23 mouse cellular contexts compared by ENCODE assay signal in the genomic region with DNA sequence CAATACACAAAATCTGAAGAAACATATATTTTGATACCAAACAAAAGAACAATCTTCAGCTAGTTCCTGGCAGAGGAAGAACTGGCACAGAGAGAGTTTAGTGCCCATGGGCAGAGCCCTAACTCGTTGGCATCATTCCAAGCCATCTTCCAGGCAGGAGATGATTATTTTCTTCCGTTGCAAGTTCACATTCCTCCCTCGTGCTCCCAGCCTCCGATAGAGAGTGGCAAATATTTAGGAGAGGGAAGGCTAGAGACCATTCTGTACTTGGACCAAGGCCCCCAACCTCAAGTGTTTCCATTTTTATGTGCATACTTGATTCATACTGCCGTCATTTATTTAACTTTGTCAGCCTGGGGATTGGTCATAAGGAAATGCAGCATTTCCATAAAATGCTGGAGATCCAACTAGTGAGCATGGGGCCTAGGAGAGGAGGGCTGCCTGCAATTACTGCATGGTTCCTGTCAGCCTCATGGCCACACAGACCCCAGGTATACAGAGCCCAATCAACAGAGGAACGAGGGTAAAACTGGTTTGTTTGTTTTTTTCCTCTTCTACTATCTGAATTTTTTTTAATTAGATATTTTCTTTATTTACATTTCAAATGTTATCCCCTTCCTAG.
DNase-seq lines count a peak whose midpoint lies in the region; ATAC-seq and TF ChIP-seq lines count a peak whose summit lies in the region.
"Had no signal": no experiment of that assay in that cellular context is flagged by ENCODE, and none has a peak within 500 bp of the region (broad histone marks: within the 10 kb centered on the region; RNA-seq: fewer than 3 reads in every experiment).

No protein-coding gene starts in this region.

- WGBS in lung, embryonic 16.5 days = 28% methylated on average over 6 of the region's 6 CpGs
- WGBS in lung, adult 2 months = 33% methylated on average over 6 of the region's 6 CpGs
- 22% methylated on average over 6 of the region's 6 CpGs for WGBS in heart, embryonic 16.5 days
- 78% methylated on average over 6 of the region's 6 CpGs for WGBS in midbrain, embryonic 14.5 days

- TF ChIP-seq CTCF in lung, adult 2 months (IDR thresholded peaks at IDR 0.05; ENCODE audit: insufficient read depth, low read length) = no peak

- H3K4me2 ChIP-seq in lung, embryonic 16.5 days (ENCODE audit: low read depth, low read length) = no peak overlapping the region
- peak overlapping the region; percentile 35; the same call in 1 of the 2 replicates for H3K4me2 ChIP-seq in heart, embryonic 16.5 days (ENCODE audit: low read depth, low read length)
- H3K4me2 ChIP-seq in midbrain, embryonic 14.5 days (ENCODE audit: low read length) = no peak overlapping the region
- H3K4me2 ChIP-seq: hindbrain, embryonic 15.5 days; limb, embryonic 12.5 days; liver, embryonic 15.5 days had no signal

- H3K9me3 ChIP-seq in lung, embryonic 16.5 days (ENCODE audit: control insufficient read depth, low read length) = no peaks in the 10 kb centered on the region
- no peaks in the 10 kb centered on the region for H3K9me3 ChIP-seq in heart, embryonic 16.5 days (replicated peaks; ENCODE audit: control insufficient read depth, low read length)
- no peaks in the 10 kb centered on the region for H3K9me3 ChIP-seq in midbrain, embryonic 14.5 days (ENCODE audit: control insufficient read depth, low read length)
- H3K9me3 ChIP-seq: G1E; hindbrain, embryonic 15.5 days; limb, embryonic 12.5 days; liver, embryonic 15.5 days had no signal

- no peak for TF ChIP-seq POLR2A in lung, adult 2 months (IDR thresholded peaks at IDR 0.05; ENCODE audit: borderline replicate concordance, extremely low read depth, low read depth, low read length)

- H3K27ac ChIP-seq in lung, embryonic 16.5 days (ENCODE audit: low read length) = peak overlapping the region; percentile 47; the same call in 1 of the 2 replicates
- H3K27ac ChIP-seq in heart, embryonic 16.5 days (ENCODE audit: low read length) = peak overlapping the region; percentile 94
- H3K27ac ChIP-seq in midbrain, embryonic 14.5 days (replicated peaks; ENCODE audit: low read depth, low read length) = no peak overlapping the region
- H3K27ac ChIP-seq: gastrocnemius, adult 2 months; hindbrain, embryonic 15.5 days; kidney, postnatal 0 days; left cerebral cortex, adult 2 months; limb, embryonic 12.5 days; liver, embryonic 15.5 days had no signal

- peak; percentile 80 for ATAC-seq in lung, embryonic 16.5 days (ENCODE audit: low read depth)
- ATAC-seq in heart, embryonic 16.5 days (replicated peaks; ENCODE audit: extremely low read depth, insufficient read depth, low FRiP score) = peak; percentile 83
- ATAC-seq in midbrain, embryonic 14.5 days (ENCODE audit: low FRiP score, low TSS enrichment) = no peak
- ATAC-seq: CD4-positive, CD25-positive, alpha-beta regulatory T cell, adult 4 months; forebrain, embryonic 16.5 days; intestine, postnatal 0 days; midbrain, embryonic 16.5 days had no signal

- H3K4me1 ChIP-seq in lung, embryonic 16.5 days (replicated peaks; ENCODE audit: control insufficient read depth, insufficient read depth, low read length) = no peaks in the 10 kb centered on the region; the same call in 1 of the 2 replicates
- H3K4me1 ChIP-seq in lung, adult 2 months (ENCODE audit: control insufficient read depth, insufficient read depth, low read length) = no peaks in the 10 kb centered on the region
- H3K4me1 ChIP-seq in heart, embryonic 16.5 days (ENCODE audit: control insufficient read depth, insufficient read depth, low read length) = peaks cover 37% of the 10 kb centered on the region
- H3K4me1 ChIP-seq in midbrain, embryonic 14.5 days (ENCODE audit: control insufficient read depth, insufficient read depth, low read length) = 0 out of 2 replicates have a peak, but pooled peaks cover 3% of the 10 kb centered on the region
- H3K4me1 ChIP-seq: hindbrain, embryonic 15.5 days; limb, embryonic 12.5 days; liver, embryonic 15.5 days; megakaryocyte, embryonic 14.5 days had no signal

- no peak overlapping the region for H3K9ac ChIP-seq in lung, embryonic 16.5 days (ENCODE audit: low read length)
- H3K9ac ChIP-seq in heart, embryonic 16.5 days (ENCODE audit: low read length) = no peak overlapping the region
- H3K9ac ChIP-seq in midbrain, embryonic 14.5 days (replicated peaks; ENCODE audit: low read length) = no peak overlapping the region
- H3K9ac ChIP-seq: hindbrain, embryonic 15.5 days; limb, embryonic 12.5 days; liver, embryonic 15.5 days had no signal

- DNase-seq in cerebellum, postnatal 10 days = peak; percentile 34 to 50
- no peak for DNase-seq in cerebellum, adult 9-11 months
- no peak for DNase-seq in lung, adult 2 months
- DNase-seq in right cerebral cortex, postnatal 10 days (ENCODE audit: low spot score in 2 of 2) = no peak
- DNase-seq in adrenal gland, postnatal 36 days = no peak
- DNase-seq in midbrain, embryonic 14.5 days = no peak
- DNase-seq: cerebellum, adult 11 months; cerebellum, postnatal 36 days; gastrocnemius, adult 2 months; thymus, postnatal 25 days had no signal

- H3K27me3 ChIP-seq in lung, embryonic 16.5 days (ENCODE audit: control insufficient read depth, insufficient read depth, low read depth, low read length) = no peaks in the 10 kb centered on the region
- no peaks in the 10 kb centered on the region for H3K27me3 ChIP-seq in heart, embryonic 16.5 days (ENCODE audit: control insufficient read depth, insufficient read depth, low read length)
- no peaks in the 10 kb centered on the region for H3K27me3 ChIP-seq in midbrain, embryonic 14.5 days (ENCODE audit: control insufficient read depth, insufficient read depth, low read length)
- H3K27me3 ChIP-seq: hindbrain, embryonic 15.5 days; limb, embryonic 12.5 days had no signal

- H3K36me3 ChIP-seq in lung, embryonic 16.5 days (ENCODE audit: control insufficient read depth, insufficient read depth, low read length) = no peaks in the 10 kb centered on the region
- H3K36me3 ChIP-seq in heart, embryonic 16.5 days (ENCODE audit: control insufficient read depth, insufficient read depth) = no peaks in the 10 kb centered on the region
- no peaks in the 10 kb centered on the region for H3K36me3 ChIP-seq in midbrain, embryonic 14.5 days (ENCODE audit: control insufficient read depth, insufficient read depth, low read length)
- H3K36me3 ChIP-seq: G1E; hindbrain, embryonic 15.5 days; limb, embryonic 12.5 days; liver, embryonic 15.5 days had no signal

- H3K4me3 ChIP-seq in lung, embryonic 16.5 days (ENCODE audit: low read length) = no peak overlapping the region
- H3K4me3 ChIP-seq in lung, adult 2 months (replicated peaks; ENCODE audit: extremely low read depth, low read depth, low read length) = no peak overlapping the region
- H3K4me3 ChIP-seq in heart, embryonic 16.5 days (ENCODE audit: low read length) = no peak overlapping the region
- no peak overlapping the region for H3K4me3 ChIP-seq in midbrain, embryonic 14.5 days (replicated peaks; ENCODE audit: low read depth, low read length)
- H3K4me3 ChIP-seq: gastrocnemius, adult 2 months; hindbrain, embryonic 15.5 days; left cerebral cortex, adult 2 months; limb, embryonic 12.5 days; liver, embryonic 15.5 days; megakaryocyte, embryonic 14.5 days had no signal

Comparison
In these comparisons a context has a peak if more than half of its experiments do, and no peak if none do; other contexts are left out.
1. DNase-seq: peak in cerebellum, postnatal 10 days (2 of 2); none in cerebellum, adult 9-11 months (single experiment), lung, adult 2 months (single experiment), right cerebral cortex, postnatal 10 days (0 of 2), adrenal gland, postnatal 36 days (0 of 2) and midbrain, embryonic 14.5 days (single experiment).